Mouse (Mus musculus) hindbrain, embryonic 12.5 days (tissue): Measurements from ENCODE around the gene Abhd16b. TPM values are rescaled to one million over a fixed set of nuclear protein-coding genes. Genes with fewer than 3 reads are reported as not detected.

Experiments
- ATAC-seq: fragments of 200-750 bp; cut with Nextera tagmentation; 2 replicates; pipeline ENCODE4 v1.8.0; 2017; ENCODE audit warnings: moderate TSS enrichment; ENCODE audit not compliant: low FRiP score
- H3K27ac ChIP-seq: fragments of 300-500 bp; sonication (generic); 2 replicates; pipeline ENCODE4 v1.5.1; 2016; ENCODE audit warnings: mild to moderate bottlenecking
- H3K27me3 ChIP-seq: fragments of 300-500 bp; sonication (generic); 2 replicates; pipeline ENCODE4 v1.6.1; 2016; ENCODE audit warnings: mild to moderate bottlenecking
- H3K36me3 ChIP-seq: fragments of 300-500 bp; sonication (generic); 2 replicates; pipeline ENCODE4 v1.6.1; 2016; ENCODE audit warnings: mild to moderate bottlenecking
- H3K4me1 ChIP-seq: fragments of 300-500 bp; sonication (generic); 2 replicates; pipeline ENCODE4 v1.6.1; 2016
- H3K4me2 ChIP-seq: fragments of 300-500 bp; sonication (generic); replicated peaks from 2 replicates; pipeline ENCODE4 v1.6.1; 2016; ENCODE audit warnings: mild to moderate bottlenecking
- H3K4me3 ChIP-seq: fragments of 300-500 bp; sonication (generic); 2 replicates; pipeline ENCODE4 v1.5.1; 2016; ENCODE audit warnings: mild to moderate bottlenecking
- H3K9ac ChIP-seq: fragments of 300-500 bp; sonication (generic); 2 replicates; pipeline ENCODE4 v1.6.1; 2016; ENCODE audit warnings: mild to moderate bottlenecking, moderate library complexity
- H3K9me3 ChIP-seq: fragments of 300-500 bp; sonication (generic); replicated peaks from 2 replicates; pipeline ENCODE4 v1.6.1; 2016; ENCODE audit warnings: mild to moderate bottlenecking
- WGBS: fragments of 180-500 bp; shearing (Covaris S2); methylation state at CpG from one replicate; pipeline ENCODE4 v1.1.7; 2016; 5-methylcytosine and 5-hydroxymethylcytosine counted together
- polyA plus RNA-seq: library from polyadenylated mRNA; unstranded; fragments of >200 nt; fragmentation: Nextera tagmentation; extraction: Ambion mirVana; gene quantifications from 2 replicates; pipeline ENCODE4 v1.2.1, GENCODE M21; 2016

Abhd16b gene
- 0.12 TPM in 1 of 2 replicates, not detected in the other for polyA plus RNA-seq

GRCm38 (mm10) chr2:181493156-181493927, at the start of gene Abhd16b:
Gene Abhd16b, plus strand, starts transcription at chr2:181493206.
- Histone ChIP-seq H3K9me3 (no peaks in the 10 kb centered on the region), H3K4me1 (peaks cover 12% of the 10 kb centered on the region), H3K27me3 (no peaks in the 10 kb centered on the region), H3K4me2 (no peak within 1 kb of the TSS), H3K36me3 (no peaks in the 10 kb centered on the region), H3K27ac (no peak within 1 kb of the TSS), H3K4me3 (no peak within 1 kb of the TSS), H3K9ac (no peak within 1 kb of the TSS)
- ATAC-seq = no peak
- WGBS = 85% methylated on average over 31 of the region's 31 CpGs

DNA sequence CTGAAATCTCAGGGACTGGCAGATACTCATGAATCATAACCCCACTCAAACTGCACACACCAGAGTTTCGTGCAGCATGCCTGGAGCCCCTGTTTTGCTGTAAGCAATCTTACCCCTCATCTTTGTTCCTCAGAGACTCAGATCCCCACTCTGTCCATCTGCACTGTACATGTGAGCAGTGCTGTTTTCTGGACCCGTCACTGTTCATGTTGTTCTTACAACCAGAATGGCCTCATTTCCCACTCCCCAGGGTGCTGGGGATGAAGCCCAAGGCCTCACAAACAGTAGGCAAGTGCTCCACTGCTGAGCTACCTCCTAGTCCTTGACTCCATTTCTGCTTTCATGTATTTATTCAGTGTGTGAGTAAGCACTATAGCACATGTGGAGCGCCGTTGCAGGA, 40.8 kb upstream of the Abhd16b start:
- no peak overlapping the region for H3K4me2 ChIP-seq
- H3K9ac ChIP-seq = no peak overlapping the region
- no peak for ATAC-seq
- no peaks in the 10 kb centered on the region for H3K4me1 ChIP-seq
- H3K4me3 ChIP-seq = no peak overlapping the region
- no peak overlapping the region for H3K27ac ChIP-seq
- no peaks in the 10 kb centered on the region for H3K27me3 ChIP-seq
- 82% methylated on average over 4 of the region's 4 CpGs for WGBS
- no peaks in the 10 kb centered on the region for H3K9me3 ChIP-seq
- H3K36me3 ChIP-seq = no peaks in the 10 kb centered on the region

GRCm38 (mm10) chr2:181453274-181453673, 39.7 kb upstream of the Abhd16b start:
- WGBS = 50% methylated on average over 1 of the region's 1 CpGs
- Histone ChIP-seq H3K27me3 (no peaks in the 10 kb centered on the region; the same call in 1 of the 2 replicates), H3K9ac (no peak overlapping the region), H3K36me3 (no peaks in the 10 kb centered on the region), H3K4me3 (no peak overlapping the region), H3K27ac (no peak overlapping the region), H3K9me3 (no peaks in the 10 kb centered on the region), H3K4me1 (peaks cover 4% of the 10 kb centered on the region), H3K4me2 (no peak overlapping the region)
- no peak for ATAC-seq

- H3K9me3 ChIP-seq = no peaks in the 10 kb centered on the region
- no peak overlapping the region for H3K4me3 ChIP-seq
- H3K9ac ChIP-seq = no peak overlapping the region
- H3K27me3 ChIP-seq = peaks cover 10% of the 10 kb centered on the region
- no peaks in the 10 kb centered on the region for H3K36me3 ChIP-seq
- no peak for ATAC-seq
- no peak overlapping the region for H3K27ac ChIP-seq
- H3K4me1 ChIP-seq = peaks cover 13% of the 10 kb centered on the region
- WGBS = 83% methylated on average over 2 of the region's 2 CpGs
- no peak overlapping the region for H3K4me2 ChIP-seq
Observed at GRCm38 (mm10) chr2:181455899-181456298, 37.1 kb upstream of the Abhd16b start.

GRCm38 (mm10) chr2:181457831-181458230, 35.2 kb upstream of the Abhd16b start:
- no peaks in the 10 kb centered on the region for H3K9me3 ChIP-seq
- no peak for ATAC-seq
- no peak overlapping the region for H3K27ac ChIP-seq
- peaks cover 16% of the 10 kb centered on the region for H3K4me1 ChIP-seq
- H3K4me3 ChIP-seq = peak overlapping the region; percentile 66
- 6% methylated on average over 15 of the region's 15 CpGs for WGBS
- no peaks in the 10 kb centered on the region for H3K36me3 ChIP-seq
- no peak overlapping the region for H3K9ac ChIP-seq
- H3K27me3 ChIP-seq = peaks cover 10% of the 10 kb centered on the region
- peak overlapping the region; percentile 95 for H3K4me2 ChIP-seq

- peak overlapping the region; percentile 95 for H3K4me2 ChIP-seq
- no peaks in the 10 kb centered on the region for H3K9me3 ChIP-seq
- ATAC-seq = peak; percentile 39; the same call in 1 of the 2 replicates
- peak overlapping the region; percentile 66 for H3K4me3 ChIP-seq
- H3K27me3 ChIP-seq = peaks cover 13% of the 10 kb centered on the region
- peak overlapping the region; percentile 82 for H3K9ac ChIP-seq
- no peaks in the 10 kb centered on the region for H3K36me3 ChIP-seq
- peak overlapping the region; percentile 86 for H3K27ac ChIP-seq
- WGBS = under 1% methylated on average over 60 of the region's 72 CpGs
- peaks cover 17% of the 10 kb centered on the region for H3K4me1 ChIP-seq
Observed at GRCm38 (mm10) chr2:181458411-181459152, 34.4 kb upstream of the Abhd16b start.

DNA sequence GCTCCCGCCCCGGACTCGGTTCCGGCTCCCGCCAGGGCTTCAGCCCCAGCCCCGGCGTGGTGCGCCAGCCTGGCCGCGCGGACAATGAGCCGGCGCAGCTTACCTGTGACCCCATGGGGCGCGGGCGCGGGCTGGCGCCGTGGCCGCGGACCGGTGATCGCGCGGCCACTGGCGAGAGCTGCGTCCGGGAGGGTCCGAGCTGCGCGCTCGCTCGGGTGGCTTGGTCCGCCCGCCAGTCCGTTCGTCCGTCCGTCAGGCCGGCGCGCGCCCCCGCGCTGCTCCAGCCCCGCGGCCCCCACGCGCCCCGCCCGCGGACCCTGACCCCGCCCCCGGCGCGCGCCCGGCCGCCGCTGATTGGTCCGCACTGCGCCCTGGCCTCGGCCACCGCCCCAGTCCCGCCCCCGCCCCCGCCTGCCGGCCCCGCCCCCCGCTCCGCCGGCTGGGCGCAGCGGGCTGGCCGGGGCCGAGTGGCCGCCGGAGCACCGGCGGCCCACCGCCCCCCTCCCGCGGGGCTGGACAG, 33.8 kb upstream of the Abhd16b start, which contains the start of gene Zbtb46:
Zbtb46 (minus strand) TSS at position 274 of the 520 bp plus-strand sequence.
- ATAC-seq = peak; percentile 92
- WGBS = under 1% methylated on average over 51 of the region's 83 CpGs

GRCm38 (mm10) chr2:181459673-181460621, 33.1 kb upstream of the Abhd16b start:
- H3K9me3 ChIP-seq = no peaks in the 10 kb centered on the region
- H3K4me1 ChIP-seq = peaks cover 17% of the 10 kb centered on the region
- peak overlapping the region; percentile 86 for H3K27ac ChIP-seq
- H3K36me3 ChIP-seq = no peaks in the 10 kb centered on the region
- WGBS = under 1% methylated on average over 71 of the region's 71 CpGs
- peak overlapping the region; percentile 82 for H3K9ac ChIP-seq
- peak overlapping the region; percentile 95 for H3K4me2 ChIP-seq
- ATAC-seq = peak; percentile 77
- H3K27me3 ChIP-seq = peaks cover 24% of the 10 kb centered on the region
- peak overlapping the region; percentile 66 for H3K4me3 ChIP-seq

More for the DNA sequence above, 33.8 kb upstream of the Abhd16b start, which contains the start of gene Zbtb46:
- peak within 1 kb of the TSS; percentile 66 for H3K4me3 ChIP-seq
- H3K36me3 ChIP-seq = no peaks in the 10 kb centered on the region
- peaks cover 17% of the 10 kb centered on the region for H3K27me3 ChIP-seq
- peaks cover 17% of the 10 kb centered on the region for H3K4me1 ChIP-seq
- peak within 1 kb of the TSS; percentile 82 for H3K9ac ChIP-seq
- H3K9me3 ChIP-seq = no peaks in the 10 kb centered on the region
- H3K4me2 ChIP-seq = peak within 1 kb of the TSS; percentile 95
- H3K27ac ChIP-seq = peak within 1 kb of the TSS; percentile 86

DNA sequence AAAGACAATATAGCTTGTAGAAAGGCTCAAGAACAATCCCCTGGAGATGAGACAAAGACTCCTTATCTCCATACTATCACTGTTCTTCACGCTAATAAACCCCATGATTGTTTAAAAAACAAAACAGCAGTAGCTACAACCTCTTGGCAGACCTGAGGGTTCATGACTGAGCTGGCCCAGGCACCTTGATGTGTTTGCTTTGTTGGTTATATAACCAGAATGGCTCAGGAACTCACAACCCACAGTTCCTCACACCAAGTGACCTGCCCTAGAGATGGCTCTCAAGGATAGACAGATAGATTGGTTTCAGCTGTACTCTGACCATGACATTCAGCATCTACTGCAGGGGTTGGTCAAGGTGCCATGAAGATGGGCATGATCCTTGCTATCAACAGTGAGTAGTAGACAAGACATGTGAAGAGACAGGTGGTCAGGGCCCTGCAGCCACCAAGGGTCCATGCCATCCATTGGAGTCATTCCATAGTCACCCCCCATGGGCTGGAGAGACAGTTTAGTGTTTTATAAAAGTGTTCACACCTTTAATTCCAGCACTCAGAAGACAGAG, 31.4 kb upstream of the Abhd16b start:
- WGBS = 93% methylated on average over 1 of the region's 1 CpGs

DNA sequence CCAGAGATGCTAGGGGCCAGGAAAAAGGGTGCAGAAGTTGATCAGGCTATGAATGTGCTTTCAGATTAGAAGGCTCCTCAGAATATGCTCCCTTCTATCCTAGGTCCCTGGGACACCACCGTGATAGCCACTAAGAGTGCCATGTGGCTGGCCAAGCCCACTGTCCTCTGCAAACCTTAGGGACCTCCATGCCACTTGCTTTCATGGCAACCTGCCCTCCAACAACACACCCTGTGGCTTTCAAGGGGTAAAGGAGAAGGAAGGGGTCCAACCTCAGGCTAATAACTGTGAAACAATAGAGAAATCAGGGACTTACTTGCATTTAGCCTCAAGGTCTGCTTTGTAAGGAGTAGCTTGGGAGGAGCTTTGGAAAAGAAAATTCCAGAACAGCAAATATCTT, 30.4 kb upstream of the Abhd16b start:
- Histone ChIP-seq H3K4me1 (peaks cover 17% of the 10 kb centered on the region), H3K27me3 (peaks cover 24% of the 10 kb centered on the region), H3K4me2 (no peak overlapping the region), H3K27ac (no peak overlapping the region), H3K36me3 (no peaks in the 10 kb centered on the region), H3K9me3 (no peaks in the 10 kb centered on the region), H3K4me3 (no peak overlapping the region), H3K9ac (no peak overlapping the region)
- 84% methylated on average over 1 of the region's 1 CpGs for WGBS
- no peak for ATAC-seq

More for the DNA sequence above, 31.4 kb upstream of the Abhd16b start:
- Histone ChIP-seq H3K9ac (no peak overlapping the region), H3K9me3 (no peaks in the 10 kb centered on the region), H3K4me3 (no peak overlapping the region), H3K36me3 (no peaks in the 10 kb centered on the region), H3K4me1 (peaks cover 17% of the 10 kb centered on the region), H3K27ac (no peak overlapping the region), H3K4me2 (no peak overlapping the region), H3K27me3 (peaks cover 24% of the 10 kb centered on the region)
- no peak for ATAC-seq

DNA sequence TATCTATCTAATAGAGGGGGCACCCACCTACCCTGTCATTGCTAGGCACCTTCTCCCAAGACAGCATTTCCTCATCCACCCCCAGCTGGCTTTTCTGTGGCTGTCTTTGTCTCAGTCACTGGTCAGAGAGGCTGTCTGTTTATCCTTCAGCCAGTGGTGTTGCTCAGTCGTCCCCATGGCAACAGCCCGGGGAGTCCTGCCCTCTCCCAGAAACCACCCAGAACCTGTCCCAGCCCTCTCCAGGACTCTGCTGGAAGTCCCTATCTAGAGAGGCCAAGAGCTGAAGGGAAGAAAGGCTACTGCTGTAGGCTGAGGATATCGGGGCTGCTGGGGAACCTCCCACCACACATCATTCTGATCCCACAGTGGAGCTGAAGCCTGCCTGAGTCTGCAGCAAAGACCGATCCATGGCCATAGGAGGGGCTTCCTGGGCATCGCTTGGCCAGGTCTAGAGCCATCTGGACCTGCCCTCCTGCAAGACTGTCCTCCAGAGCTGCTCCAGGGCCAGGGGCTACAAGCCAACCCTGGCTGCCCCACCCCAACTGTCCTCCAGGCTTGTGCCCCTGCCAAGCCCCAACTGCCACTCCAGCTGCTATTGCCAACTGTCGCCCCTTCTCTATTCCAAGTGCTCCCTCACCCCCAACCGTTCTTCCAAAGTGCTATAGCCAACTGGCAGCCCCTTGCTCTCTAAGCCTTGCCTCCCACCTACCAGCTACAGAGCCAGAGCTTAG, 29.8 kb upstream of the Abhd16b start:
- 41% methylated on average over 7 of the region's 7 CpGs for WGBS
- no peak overlapping the region for H3K27ac ChIP-seq
- H3K27me3 ChIP-seq = peaks cover 24% of the 10 kb centered on the region
- H3K4me2 ChIP-seq = 0 out of 2 replicates have a peak overlapping the region, but pooled peaks have one; percentile 11
- ATAC-seq = no peak
- no peaks in the 10 kb centered on the region for H3K9me3 ChIP-seq
- peaks cover 13% of the 10 kb centered on the region for H3K4me1 ChIP-seq
- no peak overlapping the region for H3K4me3 ChIP-seq
- no peaks in the 10 kb centered on the region for H3K36me3 ChIP-seq
- no peak overlapping the region for H3K9ac ChIP-seq
